In genomic region chr8:76750286-76750685, GRCm38 (mm10) we compare ENCODE assay signal across 25 mouse cellular contexts.
"Had no signal": no experiment of that assay in that cellular context is flagged by ENCODE, and none has a peak within 500 bp of the region (broad histone marks: within the 10 kb centered on the region; RNA-seq: fewer than 3 reads in every experiment).

No protein-coding gene starts in this region.

- H3K4me2 ChIP-seq: heart, embryonic 12.5 days; hindbrain, embryonic 12.5 days; hindbrain, embryonic 14.5 days; limb, embryonic 13.5 days; limb, embryonic 15.5 days; liver, embryonic 12.5 days had no signal

- H3K4me3 ChIP-seq: heart, embryonic 10.5 days; heart, embryonic 12.5 days; hindbrain, embryonic 10.5 days; hindbrain, embryonic 12.5 days; limb, embryonic 13.5 days; limb, embryonic 15.5 days; liver, embryonic 12.5 days had no signal

- H3K9me3 ChIP-seq: heart, embryonic 10.5 days; heart, embryonic 12.5 days; hindbrain, embryonic 10.5 days; hindbrain, embryonic 12.5 days; limb, embryonic 13.5 days; limb, embryonic 15.5 days; liver, embryonic 12.5 days had no signal

- ATAC-seq: forebrain, embryonic 16.5 days; hindbrain, embryonic 16.5 days; inflammation-experienced regulatory T-cells, adult 6 months; liver, embryonic 12.5 days had no signal

- H3K27me3 ChIP-seq: heart, embryonic 12.5 days; hindbrain, embryonic 12.5 days; limb, embryonic 13.5 days; limb, embryonic 15.5 days; liver, embryonic 12.5 days had no signal

- H3K36me3 ChIP-seq: heart, embryonic 10.5 days; heart, embryonic 12.5 days; hindbrain, embryonic 10.5 days; hindbrain, embryonic 12.5 days; limb, embryonic 13.5 days; limb, embryonic 15.5 days; liver, embryonic 12.5 days had no signal

- H3K9ac ChIP-seq: heart, embryonic 12.5 days; hindbrain, embryonic 12.5 days; hindbrain, embryonic 14.5 days; limb, embryonic 13.5 days; limb, embryonic 15.5 days; liver, embryonic 12.5 days had no signal

- DNase-seq: gastrocnemius, postnatal 14 days; gastrocnemius, postnatal 36 days; heart, adult 11 months; heart, postnatal 10 days; heart, postnatal 4 days; kidney, adult 11 months; kidney, adult 2 months; kidney, adult 9 months; kidney, postnatal 10 days; kidney, postnatal 25 days; kidney, postnatal 4 days; layer of hippocampus, adult 9-11 months; layer of hippocampus, postnatal 36 days; left cerebral cortex, postnatal 4 days had no signal

- H3K4me1 ChIP-seq: heart, embryonic 10.5 days; heart, embryonic 12.5 days; hindbrain, embryonic 12.5 days; limb, embryonic 13.5 days; limb, embryonic 15.5 days; liver, embryonic 12.5 days had no signal

- H3K27ac ChIP-seq: heart, embryonic 10.5 days; hindbrain, embryonic 10.5 days; hindbrain, embryonic 12.5 days; hindbrain, embryonic 14.5 days; limb, embryonic 13.5 days; limb, embryonic 15.5 days; liver, embryonic 12.5 days had no signal
